Mouse (Mus musculus) hindbrain, embryonic 15.5 days (tissue): ENCODE data around the gene Clint1. TPM values are rescaled to one million over a fixed set of nuclear protein-coding genes. Genes with fewer than 3 reads are reported as not detected.

Experiments
- ATAC-seq: fragments of 200-750 bp; cut with Nextera tagmentation; 2 replicates; pipeline ENCODE4 v1.8.0; 2017; ENCODE audit warnings: low read depth, moderate number of reproducible peaks, moderate TSS enrichment; ENCODE audit not compliant: low FRiP score
- H3K27ac ChIP-seq: fragments of 300-500 bp; sonication (generic); replicated peaks from 2 replicates; pipeline ENCODE4 v1.5.1; 2015; ENCODE audit warnings: mild to moderate bottlenecking, inconsistent platforms
- H3K27me3 ChIP-seq: fragments of 300-500 bp; sonication (generic); 2 replicates; pipeline ENCODE4 v1.6.1; 2015; ENCODE audit warnings: control low read depth, inconsistent platforms
- H3K36me3 ChIP-seq: fragments of 300-500 bp; sonication (generic); 2 replicates; pipeline ENCODE4 v1.6.1; 2015; ENCODE audit warnings: control low read depth, inconsistent platforms
- H3K4me1 ChIP-seq: fragments of 300-500 bp; sonication (generic); replicated peaks from 2 replicates; pipeline ENCODE4 v1.6.1; 2015; ENCODE audit warnings: control low read depth, inconsistent platforms
- H3K4me2 ChIP-seq: fragments of 300-500 bp; sonication (generic); 2 replicates; pipeline ENCODE4 v1.6.1; 2015; ENCODE audit warnings: moderate library complexity, mild to moderate bottlenecking, inconsistent platforms
- H3K4me3 ChIP-seq: fragments of 300-500 bp; sonication (generic); 2 replicates; pipeline ENCODE4 v1.5.1; 2015; ENCODE audit warnings: mild to moderate bottlenecking, inconsistent platforms
- H3K9ac ChIP-seq: fragments of 300-500 bp; sonication (generic); 2 replicates; pipeline ENCODE4 v1.6.1; 2015; ENCODE audit warnings: inconsistent platforms
- H3K9me3 ChIP-seq: fragments of 300-500 bp; sonication (generic); 2 replicates; pipeline ENCODE4 v1.6.1; 2016; ENCODE audit warnings: control low read depth, inconsistent platforms
- WGBS: fragments of 180-500 bp; shearing (Covaris S2); methylation state at CpG from one replicate; pipeline ENCODE4 v1.1.7; 2015; 5-methylcytosine and 5-hydroxymethylcytosine counted together
- polyA plus RNA-seq: library from polyadenylated mRNA; unstranded; fragments of >200 nt; fragmentation: Nextera tagmentation; extraction: Ambion mirVana; gene quantifications from 2 replicates; pipeline ENCODE4 v1.2.1, GENCODE M21; 2015

The Clint1 gene
- 42.6 and 43.1 TPM in 2 replicates for polyA plus RNA-seq

GRCm38 (mm10) chr11:45851516-45852123 lies at the start of gene Clint1:
TSS of gene Clint1 (plus strand) at chr11:45852051.
- H3K4me1 ChIP-seq: peaks cover 39% of the 10 kb centered on the region
- H3K4me3 ChIP-seq: peak within 1 kb of the TSS; percentile 92
- no peaks in the 10 kb centered on the region for H3K36me3 ChIP-seq
- H3K9ac ChIP-seq: peak within 1 kb of the TSS; percentile 93
- under 1% methylated on average over 57 of the region's 57 CpGs for WGBS
- peak within 1 kb of the TSS; percentile 82 for H3K27ac ChIP-seq
- no peaks in the 10 kb centered on the region for H3K9me3 ChIP-seq
- peak within 1 kb of the TSS; percentile 65 for H3K4me2 ChIP-seq
- H3K27me3 ChIP-seq: no peaks in the 10 kb centered on the region
- peak; percentile 96 for ATAC-seq

- no peak overlapping the region for H3K4me2 ChIP-seq
- no peak for ATAC-seq
- no peak overlapping the region for H3K27ac ChIP-seq
- H3K36me3 ChIP-seq: no peaks in the 10 kb centered on the region
- H3K9me3 ChIP-seq: no peaks in the 10 kb centered on the region
- 88% methylated on average over 4 of the region's 4 CpGs for WGBS
- H3K4me1 ChIP-seq: no peaks in the 10 kb centered on the region
- H3K27me3 ChIP-seq: no peaks in the 10 kb centered on the region
- H3K4me3 ChIP-seq: no peak overlapping the region
- no peak overlapping the region for H3K9ac ChIP-seq
These were observed 47.8 kb upstream of the Clint1 start for GRCm38 (mm10) chr11:45804068-45804467.

GRCm38 (mm10) chr11:45805312-45805772 lies 46.5 kb upstream of the Clint1 start:
- 74% methylated on average over 6 of the region's 6 CpGs for WGBS
- Histone ChIP-seq H3K9ac (no peak overlapping the region), H3K27me3 (no peaks in the 10 kb centered on the region), H3K4me1 (no peaks in the 10 kb centered on the region), H3K36me3 (no peaks in the 10 kb centered on the region), H3K4me2 (no peak overlapping the region), H3K4me3 (no peak overlapping the region), H3K27ac (no peak overlapping the region), H3K9me3 (no peaks in the 10 kb centered on the region)
- no peak for ATAC-seq

GRCm38 (mm10) chr11:45805810-45806209 lies 46.0 kb upstream of the Clint1 start:
- Histone ChIP-seq H3K9ac (no peak overlapping the region), H3K4me3 (no peak overlapping the region), H3K9me3 (no peaks in the 10 kb centered on the region), H3K4me1 (no peaks in the 10 kb centered on the region), H3K4me2 (no peak overlapping the region), H3K36me3 (no peaks in the 10 kb centered on the region), H3K27ac (no peak overlapping the region), H3K27me3 (no peaks in the 10 kb centered on the region)
- no peak for ATAC-seq
- WGBS: 75% methylated on average over 2 of the region's 2 CpGs

- Histone ChIP-seq H3K4me3 (no peak overlapping the region), H3K36me3 (no peaks in the 10 kb centered on the region), H3K9ac (no peak overlapping the region), H3K27ac (no peak overlapping the region), H3K4me1 (no peaks in the 10 kb centered on the region), H3K27me3 (no peaks in the 10 kb centered on the region), H3K9me3 (no peaks in the 10 kb centered on the region), H3K4me2 (no peak overlapping the region)
- ATAC-seq: no peak
- 88% methylated on average over 2 of the region's 2 CpGs for WGBS
These were observed 45.6 kb upstream of the Clint1 start for GRCm38 (mm10) chr11:45806264-45806663.

- WGBS: 78% methylated on average over 3 of the region's 3 CpGs
- no peak for ATAC-seq
- Histone ChIP-seq H3K4me2 (no peak overlapping the region), H3K9me3 (no peaks in the 10 kb centered on the region), H3K36me3 (no peaks in the 10 kb centered on the region), H3K27ac (no peak overlapping the region), H3K4me3 (no peak overlapping the region), H3K4me1 (no peaks in the 10 kb centered on the region), H3K27me3 (no peaks in the 10 kb centered on the region), H3K9ac (no peak overlapping the region)
These were observed 45.0 kb upstream of the Clint1 start for GRCm38 (mm10) chr11:45806809-45807208.

GRCm38 (mm10) chr11:45807820-45808219 lies 44.0 kb upstream of the Clint1 start:
- no peaks in the 10 kb centered on the region for H3K27me3 ChIP-seq
- WGBS: 85% methylated on average over 12 of the region's 12 CpGs
- H3K9ac ChIP-seq: no peak overlapping the region
- ATAC-seq: no peak
- H3K27ac ChIP-seq: no peak overlapping the region
- H3K4me3 ChIP-seq: no peak overlapping the region
- H3K4me2 ChIP-seq: no peak overlapping the region
- no peaks in the 10 kb centered on the region for H3K4me1 ChIP-seq
- no peaks in the 10 kb centered on the region for H3K9me3 ChIP-seq
- H3K36me3 ChIP-seq: no peaks in the 10 kb centered on the region

- H3K9me3 ChIP-seq: no peaks in the 10 kb centered on the region
- 80% methylated on average over 5 of the region's 5 CpGs for WGBS
- H3K27me3 ChIP-seq: no peaks in the 10 kb centered on the region
These were observed 42.4 kb upstream of the Clint1 start for GRCm38 (mm10) chr11:45809424-45809823.

GRCm38 (mm10) chr11:45810056-45810455 lies 41.8 kb upstream of the Clint1 start:
- no peak for ATAC-seq
- Histone ChIP-seq H3K36me3 (no peaks in the 10 kb centered on the region), H3K27me3 (no peaks in the 10 kb centered on the region), H3K9ac (no peak overlapping the region), H3K4me1 (no peaks in the 10 kb centered on the region), H3K4me3 (no peak overlapping the region), H3K27ac (no peak overlapping the region), H3K4me2 (no peak overlapping the region), H3K9me3 (no peaks in the 10 kb centered on the region)
- WGBS: 94% methylated on average over 6 of the region's 6 CpGs

More at GRCm38 (mm10) chr11:45809424-45809823, 42.4 kb upstream of the Clint1 start:
- H3K4me3 ChIP-seq: no peak overlapping the region
- H3K4me2 ChIP-seq: no peak overlapping the region
- no peaks in the 10 kb centered on the region for H3K4me1 ChIP-seq
- no peak overlapping the region for H3K27ac ChIP-seq
- no peaks in the 10 kb centered on the region for H3K36me3 ChIP-seq
- H3K9ac ChIP-seq: no peak overlapping the region
- ATAC-seq: no peak

GRCm38 (mm10) chr11:45810805-45811204 lies 41.0 kb upstream of the Clint1 start:
- whole genome bisulfite sequencing: 97% methylated on average over 8 of the region's 8 CpGs
- Histone ChIP-seq H3K36me3 (no peaks in the 10 kb centered on the region), H3K9me3 (no peaks in the 10 kb centered on the region), H3K4me1 (no peaks in the 10 kb centered on the region), H3K27me3 (no peaks in the 10 kb centered on the region), H3K27ac (no peak overlapping the region), H3K9ac (no peak overlapping the region), H3K4me2 (no peak overlapping the region), H3K4me3 (no peak overlapping the region)
- no peak for ATAC-seq

GRCm38 (mm10) chr11:45815603-45816002 lies 36.2 kb upstream of the Clint1 start:
- Histone ChIP-seq H3K27ac (no peak overlapping the region), H3K4me1 (no peaks in the 10 kb centered on the region), H3K9ac (no peak overlapping the region), H3K36me3 (no peaks in the 10 kb centered on the region), H3K27me3 (no peaks in the 10 kb centered on the region), H3K9me3 (no peaks in the 10 kb centered on the region), H3K4me2 (no peak overlapping the region), H3K4me3 (no peak overlapping the region)
- 61% methylated on average over 10 of the region's 10 CpGs for WGBS
- peak; percentile 61; the same call in 1 of the 2 replicates for ATAC-seq

- H3K9me3 ChIP-seq: no peaks in the 10 kb centered on the region
These were observed 35.1 kb upstream of the Clint1 start for GRCm38 (mm10) chr11:45816712-45817111.

GRCm38 (mm10) chr11:45817996-45818395 lies 33.9 kb upstream of the Clint1 start:
- ATAC-seq: peak; percentile 68; the same call in 1 of the 2 replicates
- Histone ChIP-seq H3K9me3 (no peaks in the 10 kb centered on the region), H3K27me3 (no peaks in the 10 kb centered on the region), H3K36me3 (no peaks in the 10 kb centered on the region), H3K4me1 (no peaks in the 10 kb centered on the region), H3K27ac (no peak overlapping the region), H3K4me2 (no peak overlapping the region), H3K9ac (no peak overlapping the region), H3K4me3 (no peak overlapping the region)
- WGBS: 52% methylated on average over 3 of the region's 3 CpGs

More at GRCm38 (mm10) chr11:45816712-45817111, 35.1 kb upstream of the Clint1 start:
- H3K9ac ChIP-seq: no peak overlapping the region
- 73% methylated on average over 1 of the region's 1 CpGs for WGBS
- H3K27me3 ChIP-seq: no peaks in the 10 kb centered on the region
- H3K27ac ChIP-seq: no peak overlapping the region
- ATAC-seq: no peak
- no peaks in the 10 kb centered on the region for H3K4me1 ChIP-seq
- H3K4me3 ChIP-seq: no peak overlapping the region
- no peaks in the 10 kb centered on the region for H3K36me3 ChIP-seq
- no peak overlapping the region for H3K4me2 ChIP-seq
